Mouse (Mus musculus) neural tube, embryonic 13.5 days (tissue): ENCODE data around the gene Rgs13. TPM values are rescaled to one million over a fixed set of nuclear protein-coding genes. Genes with fewer than 3 reads are reported as not detected.

Source experiments
- ATAC-seq: fragments of 200-750 bp; cut with Nextera tagmentation; 2 replicates; pipeline ENCODE4 v1.8.0; 2017; ENCODE audit warnings: low read depth, mild to moderate bottlenecking, moderate TSS enrichment, moderate library complexity
- H3K27ac ChIP-seq: fragments of 300-500 bp; sonication (generic); replicated peaks from 2 replicates; pipeline ENCODE4 v1.5.1; 2015; ENCODE audit warnings: moderate library complexity, mild to moderate bottlenecking, inconsistent platforms
- H3K27me3 ChIP-seq: fragments of 300-500 bp; sonication (generic); 2 replicates; pipeline ENCODE4 v1.6.1; 2015; ENCODE audit warnings: mild to moderate bottlenecking, inconsistent platforms
- H3K36me3 ChIP-seq: fragments of 300-500 bp; sonication (generic); 2 replicates; pipeline ENCODE4 v1.6.1; 2015; ENCODE audit warnings: mild to moderate bottlenecking, inconsistent platforms
- H3K4me1 ChIP-seq: fragments of 300-500 bp; sonication (generic); replicated peaks from 2 replicates; pipeline ENCODE4 v1.6.1; 2015; ENCODE audit warnings: inconsistent platforms
- H3K4me2 ChIP-seq: fragments of 300-500 bp; sonication (generic); 2 replicates; pipeline ENCODE4 v1.6.1; 2015; ENCODE audit warnings: inconsistent platforms, mild to moderate bottlenecking, moderate library complexity
- H3K4me3 ChIP-seq: fragments of 300-500 bp; sonication (generic); 2 replicates; pipeline ENCODE4 v1.5.1; 2015; ENCODE audit warnings: mild to moderate bottlenecking, inconsistent platforms
- H3K9ac ChIP-seq: fragments of 300-500 bp; sonication (generic); 2 replicates; pipeline ENCODE4 v1.6.1; 2015; ENCODE audit warnings: moderate library complexity, mild to moderate bottlenecking, inconsistent platforms
- H3K9me3 ChIP-seq: fragments of 300-500 bp; sonication (generic); 2 replicates; pipeline ENCODE4 v1.6.1; 2016; ENCODE audit warnings: inconsistent platforms
- WGBS: fragments of 180-500 bp; shearing (Covaris S2); methylation state at CpG from one replicate; pipeline ENCODE4 v1.1.7; 2015; 5-methylcytosine and 5-hydroxymethylcytosine counted together
- polyA plus RNA-seq: library from polyadenylated mRNA; unstranded; fragments of >200 nt; fragmentation: Nextera tagmentation; extraction: Ambion mirVana; gene quantifications from 2 replicates; pipeline ENCODE4 v1.2.1, GENCODE M21; 2015

Gene Rgs13
- polyA plus RNA-seq, 1 experiment from 2014 or later, result 0.13 TPM

DNA sequence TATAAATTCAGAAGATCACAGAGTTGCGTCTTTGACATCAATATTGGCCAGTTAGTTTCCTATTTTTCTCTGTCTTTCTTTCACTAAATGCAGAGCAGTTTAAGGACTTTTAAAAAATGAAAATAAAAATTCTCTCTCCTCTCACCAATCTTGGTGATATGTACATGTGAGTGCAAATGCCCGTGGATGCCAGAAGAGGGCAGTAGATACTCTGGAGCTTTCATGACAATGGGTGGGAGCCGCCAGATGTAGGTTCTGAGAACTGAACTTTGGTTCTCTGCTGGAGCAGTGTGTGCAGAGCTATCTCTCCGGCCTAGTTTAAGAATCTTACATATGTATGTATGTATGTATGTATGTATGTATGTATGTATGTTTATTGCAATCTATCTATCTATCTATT, 2.4 kb upstream of the Rgs13 start:
- 93% methylated on average over 4 of the region's 4 CpGs for WGBS
- no peak overlapping the region for H3K4me3 ChIP-seq
- ATAC-seq, result no peak
- no peaks in the 10 kb centered on the region for H3K9me3 ChIP-seq
- no peaks in the 10 kb centered on the region for H3K27me3 ChIP-seq
- H3K9ac ChIP-seq, result no peak overlapping the region
- no peak overlapping the region for H3K4me2 ChIP-seq
- no peaks in the 10 kb centered on the region for H3K36me3 ChIP-seq
- H3K27ac ChIP-seq, result no peak overlapping the region
- H3K4me1 ChIP-seq, result peaks cover 3% of the 10 kb centered on the region; the same call in 1 of the 2 replicates

GRCm38 (mm10) chr1:144178281-144178957, 1.2 kb upstream of the Rgs13 start:
- 80% methylated on average over 9 of the region's 9 CpGs for WGBS
- peaks cover 3% of the 10 kb centered on the region; the same call in 1 of the 2 replicates for H3K4me1 ChIP-seq
- H3K4me2 ChIP-seq, result no peak overlapping the region
- no peaks in the 10 kb centered on the region for H3K36me3 ChIP-seq
- H3K27ac ChIP-seq, result no peak overlapping the region
- H3K4me3 ChIP-seq, result no peak overlapping the region
- no peaks in the 10 kb centered on the region for H3K9me3 ChIP-seq
- ATAC-seq, result no peak
- H3K27me3 ChIP-seq, result no peaks in the 10 kb centered on the region
- no peak overlapping the region for H3K9ac ChIP-seq

GRCm38 (mm10) chr1:144177620-144178019, 448 bp upstream of the Rgs13 start:
- no peak overlapping the region for H3K4me3 ChIP-seq
- H3K4me2 ChIP-seq, result no peak overlapping the region
- no peaks in the 10 kb centered on the region for H3K27me3 ChIP-seq
- H3K9ac ChIP-seq, result no peak overlapping the region
- no peaks in the 10 kb centered on the region for H3K9me3 ChIP-seq
- no peaks in the 10 kb centered on the region for H3K36me3 ChIP-seq
- no peak overlapping the region for H3K27ac ChIP-seq
- peaks cover 3% of the 10 kb centered on the region; the same call in 1 of the 2 replicates for H3K4me1 ChIP-seq
- ATAC-seq, result no peak

- Histone ChIP-seq H3K9me3 (no peaks in the 10 kb centered on the region), H3K4me3 (no peak overlapping the region), H3K27me3 (no peaks in the 10 kb centered on the region), H3K9ac (no peak overlapping the region), H3K4me1 (peaks cover 3% of the 10 kb centered on the region; the same call in 1 of the 2 replicates), H3K27ac (no peak overlapping the region), H3K36me3 (no peaks in the 10 kb centered on the region), H3K4me2 (no peak overlapping the region)
- ATAC-seq, result no peak
- 94% methylated on average over 6 of the region's 6 CpGs for WGBS
Observed at GRCm38 (mm10) chr1:144174760-144175159, 2.4 kb downstream of the Rgs13 start.

DNA sequence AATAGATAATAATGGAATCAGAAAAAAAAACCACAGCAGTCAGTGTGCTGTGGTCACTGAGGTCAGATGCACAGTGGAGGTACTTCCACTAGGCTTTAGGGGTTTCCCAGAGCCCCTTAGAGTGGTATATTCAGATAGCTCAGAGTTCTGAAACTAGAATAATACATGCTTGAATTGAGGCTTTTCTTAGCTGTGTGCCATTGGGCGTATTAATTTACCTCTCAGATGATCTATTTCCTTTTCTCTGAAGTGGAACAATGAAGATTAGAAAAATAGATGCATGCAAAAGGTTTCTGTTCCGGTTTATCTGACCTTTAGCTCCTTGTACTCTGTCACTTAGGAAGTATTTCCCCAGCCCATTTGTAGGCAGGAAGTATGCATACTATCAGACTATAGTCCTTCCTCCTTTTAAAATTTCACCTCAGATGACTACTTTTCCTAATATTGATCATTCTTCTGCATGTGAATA, 3.6 kb downstream of the Rgs13 start:
- no peak overlapping the region for H3K4me3 ChIP-seq
- no peak overlapping the region for H3K27ac ChIP-seq
- no peak overlapping the region for H3K9ac ChIP-seq
- no peaks in the 10 kb centered on the region for H3K36me3 ChIP-seq
- peaks cover 3% of the 10 kb centered on the region; the same call in 1 of the 2 replicates for H3K4me1 ChIP-seq
- H3K27me3 ChIP-seq, result no peaks in the 10 kb centered on the region
- ATAC-seq, result no peak
- H3K9me3 ChIP-seq, result no peaks in the 10 kb centered on the region
- no peak overlapping the region for H3K4me2 ChIP-seq
- WGBS, result 84% methylated on average over 2 of the region's 2 CpGs

DNA sequence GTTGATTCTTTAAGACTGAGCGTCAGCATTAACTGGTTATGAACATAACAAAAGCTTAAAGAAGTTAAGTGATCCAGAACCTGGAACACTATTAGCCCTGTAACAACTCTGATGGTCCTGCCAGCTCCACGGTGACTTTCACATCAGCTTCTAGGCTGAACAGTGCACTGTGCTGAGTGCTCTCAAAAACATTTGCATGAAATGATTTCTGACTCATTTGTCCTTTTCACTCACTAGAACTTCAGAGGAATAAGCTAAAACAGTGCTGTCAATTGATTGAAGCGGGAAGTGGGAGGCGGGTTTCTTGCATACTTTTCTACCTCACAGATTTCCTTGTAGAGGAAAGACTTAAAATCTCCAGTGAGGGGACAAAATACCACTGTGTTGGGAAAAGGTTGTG, 8.3 kb downstream of the Rgs13 start:
- no peaks in the 10 kb centered on the region for H3K4me1 ChIP-seq
- no peak for ATAC-seq
- H3K9ac ChIP-seq, result no peak overlapping the region
- no peaks in the 10 kb centered on the region for H3K9me3 ChIP-seq
- no peak overlapping the region for H3K27ac ChIP-seq
- no peaks in the 10 kb centered on the region for H3K27me3 ChIP-seq
- 74% methylated on average over 4 of the region's 4 CpGs for WGBS
- H3K4me2 ChIP-seq, result no peak overlapping the region
- H3K36me3 ChIP-seq, result no peaks in the 10 kb centered on the region
- H3K4me3 ChIP-seq, result no peak overlapping the region

GRCm38 (mm10) chr1:144167761-144168160, 9.4 kb downstream of the Rgs13 start:
- no peaks in the 10 kb centered on the region for H3K4me1 ChIP-seq
- H3K36me3 ChIP-seq, result no peaks in the 10 kb centered on the region
- no peaks in the 10 kb centered on the region for H3K27me3 ChIP-seq
- no peaks in the 10 kb centered on the region for H3K9me3 ChIP-seq
- ATAC-seq, result no peak
- H3K4me3 ChIP-seq, result no peak overlapping the region
- no peak overlapping the region for H3K4me2 ChIP-seq
- no peak overlapping the region for H3K27ac ChIP-seq
- WGBS, result 77% methylated on average over 1 of the region's 1 CpGs
- H3K9ac ChIP-seq, result no peak overlapping the region

- 86% methylated on average over 5 of the region's 5 CpGs for WGBS
- no peak overlapping the region for H3K9ac ChIP-seq
- H3K4me2 ChIP-seq, result no peak overlapping the region
- ATAC-seq, result no peak
- no peaks in the 10 kb centered on the region for H3K9me3 ChIP-seq
- no peaks in the 10 kb centered on the region for H3K4me1 ChIP-seq
- no peaks in the 10 kb centered on the region for H3K36me3 ChIP-seq
- H3K27me3 ChIP-seq, result no peaks in the 10 kb centered on the region
- H3K27ac ChIP-seq, result no peak overlapping the region
- H3K4me3 ChIP-seq, result no peak overlapping the region
Observed at GRCm38 (mm10) chr1:144166897-144167296, 10.3 kb downstream of the Rgs13 start.

- H3K36me3 ChIP-seq, result no peaks in the 10 kb centered on the region
- H3K9ac ChIP-seq, result no peak overlapping the region
- H3K9me3 ChIP-seq, result no peaks in the 10 kb centered on the region
- no peak overlapping the region for H3K27ac ChIP-seq
- H3K4me3 ChIP-seq, result no peak overlapping the region
- no peak for ATAC-seq
- H3K4me1 ChIP-seq, result no peaks in the 10 kb centered on the region
- H3K27me3 ChIP-seq, result no peaks in the 10 kb centered on the region
- WGBS, result 96% methylated on average over 2 of the region's 2 CpGs
- H3K4me2 ChIP-seq, result no peak overlapping the region
Observed at GRCm38 (mm10) chr1:144166275-144166674, 10.9 kb downstream of the Rgs13 start.

- Histone ChIP-seq H3K27me3 (no peaks in the 10 kb centered on the region), H3K36me3 (no peaks in the 10 kb centered on the region), H3K27ac (0 out of 2 replicates have a peak overlapping the region, but pooled peaks have one; percentile 1), H3K4me2 (no peak overlapping the region), H3K9me3 (no peaks in the 10 kb centered on the region), H3K9ac (no peak overlapping the region), H3K4me3 (no peak overlapping the region), H3K4me1 (no peaks in the 10 kb centered on the region; the same call in 1 of the 2 replicates)
- WGBS, result 57% methylated on average over 1 of the region's 1 CpGs
- no peak for ATAC-seq
Observed at GRCm38 (mm10) chr1:144152526-144152925, 24.6 kb downstream of the Rgs13 start.

DNA sequence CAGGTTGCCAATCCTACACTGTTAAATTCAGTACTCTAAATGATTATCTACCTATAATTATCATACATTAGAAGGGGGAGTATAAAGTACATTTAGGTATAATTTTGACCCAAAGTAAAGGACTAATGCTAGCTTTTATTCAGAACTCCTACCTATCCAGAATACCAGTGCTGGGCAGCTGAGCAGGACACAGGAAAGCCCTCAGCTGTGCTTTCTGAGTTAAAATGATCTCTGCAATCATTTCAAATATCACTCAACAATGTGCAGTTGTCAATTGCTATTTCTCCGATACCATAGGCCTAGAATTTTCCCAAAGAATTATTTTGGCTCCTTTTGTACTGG, 25.0 kb downstream of the Rgs13 start:
- WGBS, result 81% methylated on average over 1 of the region's 1 CpGs

DNA sequence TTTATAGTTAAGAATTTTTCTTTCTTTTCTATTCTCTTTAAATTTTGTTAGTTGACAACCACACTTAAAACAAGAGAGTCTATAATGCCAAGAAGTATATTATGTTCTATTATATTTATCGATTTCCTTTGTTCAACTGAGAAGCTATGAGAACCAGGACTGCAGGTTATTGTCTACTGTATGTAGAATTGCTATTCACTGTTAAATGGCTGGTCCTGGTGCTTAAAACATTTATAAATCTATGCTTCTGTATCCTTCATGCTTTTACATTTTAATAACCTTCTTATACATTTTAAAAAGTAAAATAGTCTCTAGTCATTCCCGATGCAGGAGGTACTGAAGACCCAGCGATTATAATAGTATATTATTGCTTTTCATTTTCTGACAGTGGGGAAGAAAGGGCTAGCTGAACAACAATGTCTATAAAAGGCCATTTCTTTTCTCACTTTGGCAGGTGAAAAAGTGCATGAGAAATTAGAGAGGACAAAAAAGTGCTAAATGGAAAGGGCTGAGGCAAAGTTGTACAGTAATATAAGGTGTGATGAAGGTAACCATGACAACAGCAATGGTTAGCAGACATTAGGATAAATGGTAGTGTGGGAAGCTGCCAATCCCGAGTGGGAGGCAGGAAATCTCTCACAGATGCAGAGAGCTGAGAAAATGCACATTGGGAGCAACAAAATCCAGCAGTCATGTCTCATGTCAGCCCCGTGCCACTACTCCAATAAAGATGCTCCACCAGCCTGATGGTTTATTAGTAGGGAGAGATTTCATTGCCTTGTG, 25.6 kb downstream of the Rgs13 start:
- no peaks in the 10 kb centered on the region for H3K27me3 ChIP-seq
- 61% methylated on average over 5 of the region's 5 CpGs for WGBS
- 0 out of 2 replicates have a peak overlapping the region, but pooled peaks have one; percentile 1 for H3K27ac ChIP-seq
- peak; percentile 72; the same call in 1 of the 2 replicates for ATAC-seq
- no peak overlapping the region for H3K9ac ChIP-seq
- H3K4me2 ChIP-seq, result no peak overlapping the region
- H3K4me1 ChIP-seq, result no peaks in the 10 kb centered on the region; the same call in 1 of the 2 replicates
- no peaks in the 10 kb centered on the region for H3K9me3 ChIP-seq
- no peak overlapping the region for H3K4me3 ChIP-seq
- H3K36me3 ChIP-seq, result no peaks in the 10 kb centered on the region

More for the DNA sequence above, 25.0 kb downstream of the Rgs13 start:
- no peak for ATAC-seq
- H3K4me2 ChIP-seq, result no peak overlapping the region
- H3K27ac ChIP-seq, result 0 out of 2 replicates have a peak overlapping the region, but pooled peaks have one; percentile 1
- H3K9me3 ChIP-seq, result no peaks in the 10 kb centered on the region
- no peaks in the 10 kb centered on the region for H3K36me3 ChIP-seq
- H3K4me1 ChIP-seq, result no peaks in the 10 kb centered on the region; the same call in 1 of the 2 replicates
- H3K27me3 ChIP-seq, result no peaks in the 10 kb centered on the region
- no peak overlapping the region for H3K9ac ChIP-seq
- H3K4me3 ChIP-seq, result no peak overlapping the region
